Mouse (Mus musculus): ENCODE measurements around the gene Actg2. TPM values are rescaled to one million over a fixed set of nuclear protein-coding genes. Genes with fewer than 3 reads are reported as not detected.

The Actg2 gene
- polyA plus RNA-seq, 1 experiment from 2014 or later: 9.5 TPM

- H3K9ac ChIP-seq: no peak overlapping the region
- H3K36me3 ChIP-seq: peaks cover 27% of the 10 kb centered on the region
- H3K4me1 ChIP-seq: peaks cover 18% of the 10 kb centered on the region
- peak overlapping the region; percentile 59 for H3K27ac ChIP-seq
- H3K4me2 ChIP-seq: no peak overlapping the region
- no peak overlapping the region for H3K4me3 ChIP-seq
- no peaks in the 10 kb centered on the region for H3K9me3 ChIP-seq
- peak; percentile 52; the same call in 1 of the 2 replicates for ATAC-seq (ENCODE audit: insufficient number of reproducible peaks, low FRiP score, low TSS enrichment, low read depth)
- H3K27me3 ChIP-seq: no peaks in the 10 kb centered on the region
- 78% methylated on average over 9 of the region's 9 CpGs for WGBS
Observed at GRCm38 (mm10) chr6:83496009-83496752, 39.9 kb downstream of the Actg2 start.

DNA sequence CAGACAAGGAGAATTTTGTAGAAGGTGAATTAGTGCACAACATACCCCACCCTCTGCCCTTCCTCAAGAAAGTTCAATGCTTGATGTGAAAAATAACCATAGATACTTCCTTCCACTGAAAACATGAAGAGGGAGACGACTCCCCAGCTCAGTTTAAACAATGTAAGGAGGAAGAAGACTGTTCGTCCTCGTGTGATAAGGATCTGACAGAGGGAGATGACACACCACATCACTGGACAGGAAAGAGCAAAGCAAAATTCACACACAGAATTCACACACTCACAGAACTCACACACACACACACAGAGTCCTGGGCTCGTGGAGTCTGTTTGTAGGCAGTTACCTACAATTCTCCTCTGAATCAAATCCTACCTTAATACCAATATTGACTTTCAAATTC, 45.4 kb downstream of the Actg2 start:
- Histone ChIP-seq H3K4me2 (no peak overlapping the region), H3K36me3 (peaks cover 66% of the 10 kb centered on the region), H3K9ac (no peak overlapping the region), H3K4me1 (no peaks in the 10 kb centered on the region; the same call in 1 of the 2 replicates), H3K27ac (no peak overlapping the region), H3K27me3 (no peaks in the 10 kb centered on the region), H3K9me3 (no peaks in the 10 kb centered on the region), H3K4me3 (no peak overlapping the region)
- ATAC-seq (ENCODE audit: insufficient number of reproducible peaks, low FRiP score, low TSS enrichment, low read depth): no peak
- 67% methylated on average over 4 of the region's 4 CpGs for WGBS

- no peak overlapping the region for H3K9ac ChIP-seq
- peaks cover 71% of the 10 kb centered on the region for H3K36me3 ChIP-seq
- WGBS: 56% methylated on average over 5 of the region's 5 CpGs
- H3K9me3 ChIP-seq: no peaks in the 10 kb centered on the region
- H3K4me1 ChIP-seq: no peaks in the 10 kb centered on the region; the same call in 1 of the 2 replicates
- H3K4me3 ChIP-seq: no peak overlapping the region
- peak overlapping the region; percentile 40; the same call in 1 of the 2 replicates for H3K27ac ChIP-seq
- H3K27me3 ChIP-seq: no peaks in the 10 kb centered on the region
- no peak for ATAC-seq (ENCODE audit: insufficient number of reproducible peaks, low FRiP score, low TSS enrichment, low read depth)
- no peak overlapping the region for H3K4me2 ChIP-seq
Observed at GRCm38 (mm10) chr6:83488200-83488599, 47.9 kb downstream of the Actg2 start.

DNA sequence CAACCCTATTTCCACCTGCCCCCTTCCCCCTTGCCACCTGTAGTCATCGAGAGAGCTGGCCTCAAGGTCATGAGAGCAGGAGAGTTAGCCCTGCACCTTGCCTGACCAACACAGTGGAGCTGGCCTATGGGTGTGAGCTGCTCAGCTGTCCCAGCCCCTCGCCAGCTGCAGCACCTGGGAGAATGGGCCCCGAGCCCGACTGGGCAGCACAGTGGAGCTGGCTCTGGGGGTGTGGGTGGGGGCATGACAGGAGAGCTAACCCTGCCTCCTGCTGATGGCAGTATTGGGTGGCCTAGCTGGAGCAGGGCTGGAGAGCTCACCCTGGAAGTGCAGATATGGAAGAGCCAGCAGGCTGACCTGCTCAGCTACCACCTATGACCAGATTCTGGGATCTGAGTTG, 48.8 kb downstream of the Actg2 start:
- H3K4me2 ChIP-seq: no peak overlapping the region
- 82% methylated on average over 4 of the region's 4 CpGs for WGBS
- no peak overlapping the region for H3K4me3 ChIP-seq
- no peaks in the 10 kb centered on the region; the same call in 1 of the 2 replicates for H3K4me1 ChIP-seq
- H3K27ac ChIP-seq: no peak overlapping the region
- no peaks in the 10 kb centered on the region for H3K9me3 ChIP-seq
- ATAC-seq (ENCODE audit: insufficient number of reproducible peaks, low FRiP score, low TSS enrichment, low read depth): no peak
- no peaks in the 10 kb centered on the region for H3K27me3 ChIP-seq
- peaks cover 74% of the 10 kb centered on the region for H3K36me3 ChIP-seq
- no peak overlapping the region for H3K9ac ChIP-seq

- peaks cover 86% of the 10 kb centered on the region for H3K36me3 ChIP-seq
- no peak for ATAC-seq (ENCODE audit: insufficient number of reproducible peaks, low FRiP score, low TSS enrichment, low read depth)
- no peaks in the 10 kb centered on the region for H3K27me3 ChIP-seq
- H3K27ac ChIP-seq: no peak overlapping the region
- H3K9me3 ChIP-seq: no peaks in the 10 kb centered on the region
- no peaks in the 10 kb centered on the region; the same call in 1 of the 2 replicates for H3K4me1 ChIP-seq
- no peak overlapping the region for H3K4me3 ChIP-seq
- H3K9ac ChIP-seq: no peak overlapping the region
- no peak overlapping the region for H3K4me2 ChIP-seq
- 63% methylated on average over 4 of the region's 4 CpGs for WGBS
Observed at GRCm38 (mm10) chr6:83485854-83486253, 50.2 kb downstream of the Actg2 start.

DNA sequence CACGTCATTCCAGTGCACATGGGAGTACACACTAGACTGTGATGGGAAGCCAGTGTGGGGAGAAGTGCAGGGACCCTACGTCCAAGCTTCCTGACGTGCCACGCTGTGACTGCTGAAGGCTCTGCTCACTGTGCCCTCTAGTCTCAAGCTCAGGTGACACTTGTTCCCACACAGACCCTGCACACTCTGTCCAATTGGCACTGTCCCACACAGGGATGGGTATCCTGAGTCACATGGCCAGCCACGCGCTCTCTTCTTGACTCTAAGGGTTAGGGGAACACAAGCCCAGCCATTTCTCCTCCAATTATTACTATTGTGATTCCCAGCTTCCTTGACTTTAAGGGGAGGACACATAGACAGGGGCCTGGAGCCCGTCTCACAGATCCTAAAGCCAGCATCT, 52.3 kb downstream of the Actg2 start:
- Histone ChIP-seq H3K4me1 (no peaks in the 10 kb centered on the region; the same call in 1 of the 2 replicates), H3K9ac (no peak overlapping the region), H3K4me3 (no peak overlapping the region), H3K36me3 (peaks cover 91% of the 10 kb centered on the region), H3K27me3 (no peaks in the 10 kb centered on the region), H3K4me2 (no peak overlapping the region), H3K27ac (no peak overlapping the region), H3K9me3 (no peaks in the 10 kb centered on the region)
- 95% methylated on average over 7 of the region's 7 CpGs for WGBS
- no peak for ATAC-seq (ENCODE audit: insufficient number of reproducible peaks, low FRiP score, low TSS enrichment, low read depth)

DNA sequence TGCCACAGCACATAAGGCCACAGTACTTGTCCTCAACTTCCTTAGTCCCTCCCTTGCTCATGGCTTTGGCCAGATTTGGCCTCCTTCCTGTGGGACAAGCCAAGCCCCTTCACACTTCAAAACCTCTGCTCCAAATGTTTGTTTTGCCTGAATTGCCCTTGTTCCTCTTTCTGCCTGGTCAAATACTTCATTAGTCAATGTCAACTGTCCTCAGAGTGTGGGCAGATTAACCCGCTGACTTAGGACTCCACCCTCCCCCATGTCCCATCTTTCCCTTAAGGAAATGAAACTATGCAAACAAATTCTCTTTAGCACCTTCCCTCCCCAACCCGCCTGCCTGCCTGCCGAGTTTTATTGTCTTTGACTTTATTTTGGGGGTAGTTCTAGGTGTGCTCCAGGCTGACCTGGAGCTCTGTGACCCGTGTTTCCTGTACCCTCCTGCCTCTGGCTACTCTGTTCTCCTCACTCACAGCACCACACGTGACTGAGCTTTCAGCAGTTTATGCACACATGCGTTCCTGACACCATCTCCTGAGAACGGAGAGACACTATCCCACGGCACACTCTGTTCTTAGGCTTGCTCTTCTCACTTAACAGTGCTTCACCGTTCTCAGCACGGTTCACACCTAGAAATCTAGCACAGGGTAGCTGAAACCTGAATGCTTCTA, 53.5 kb downstream of the Actg2 start:
- WGBS: 57% methylated on average over 10 of the region's 10 CpGs
- H3K4me3 ChIP-seq: no peak overlapping the region
- H3K27me3 ChIP-seq: no peaks in the 10 kb centered on the region
- H3K36me3 ChIP-seq: peaks cover 85% of the 10 kb centered on the region
- no peak overlapping the region for H3K9ac ChIP-seq
- H3K27ac ChIP-seq: no peak overlapping the region
- no peak for ATAC-seq (ENCODE audit: insufficient number of reproducible peaks, low FRiP score, low TSS enrichment, low read depth)
- H3K4me1 ChIP-seq: no peaks in the 10 kb centered on the region; the same call in 1 of the 2 replicates
- H3K9me3 ChIP-seq: no peaks in the 10 kb centered on the region
- H3K4me2 ChIP-seq: no peak overlapping the region

GRCm38 (mm10) chr6:83480019-83480655, 55.9 kb downstream of the Actg2 start:
- no peak overlapping the region for H3K9ac ChIP-seq
- no peaks in the 10 kb centered on the region for H3K27me3 ChIP-seq
- ATAC-seq (ENCODE audit: insufficient number of reproducible peaks, low FRiP score, low TSS enrichment, low read depth): no peak
- no peaks in the 10 kb centered on the region for H3K4me1 ChIP-seq
- no peak overlapping the region for H3K4me3 ChIP-seq
- no peaks in the 10 kb centered on the region for H3K9me3 ChIP-seq
- WGBS: 81% methylated on average over 6 of the region's 6 CpGs
- peaks cover 67% of the 10 kb centered on the region for H3K36me3 ChIP-seq
- H3K27ac ChIP-seq: no peak overlapping the region
- no peak overlapping the region for H3K4me2 ChIP-seq

- no peak overlapping the region for H3K9ac ChIP-seq
- no peak overlapping the region for H3K4me2 ChIP-seq
- ATAC-seq (ENCODE audit: insufficient number of reproducible peaks, low FRiP score, low TSS enrichment, low read depth): no peak
- peaks cover 58% of the 10 kb centered on the region for H3K36me3 ChIP-seq
- H3K27ac ChIP-seq: no peak overlapping the region
- WGBS: 75% methylated on average over 2 of the region's 2 CpGs
- H3K4me1 ChIP-seq: no peaks in the 10 kb centered on the region
- no peaks in the 10 kb centered on the region for H3K9me3 ChIP-seq
- no peak overlapping the region for H3K4me3 ChIP-seq
- no peaks in the 10 kb centered on the region for H3K27me3 ChIP-seq
Observed at GRCm38 (mm10) chr6:83479193-83479592, 56.9 kb downstream of the Actg2 start.

DNA sequence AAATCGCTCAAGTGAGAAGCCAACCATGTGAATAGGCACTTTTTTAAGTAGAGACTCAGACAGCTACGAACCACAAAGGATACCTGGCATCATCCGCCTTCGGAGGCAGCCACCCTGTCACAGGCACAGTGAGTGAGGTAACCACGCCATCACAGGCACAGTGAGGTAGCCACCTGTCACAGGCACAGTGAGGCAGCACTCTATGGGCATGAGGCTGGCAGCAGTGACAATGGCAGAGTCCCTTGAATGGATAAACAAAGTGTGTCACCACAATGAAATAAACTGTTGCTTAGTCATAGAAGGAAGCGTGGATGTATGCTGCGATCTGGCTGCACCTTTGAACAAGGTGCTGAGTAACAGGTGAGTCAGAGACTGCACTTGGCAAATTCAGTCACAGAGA, 57.4 kb downstream of the Actg2 start:
- no peaks in the 10 kb centered on the region for H3K9me3 ChIP-seq
- H3K27ac ChIP-seq: no peak overlapping the region
- H3K36me3 ChIP-seq: peaks cover 52% of the 10 kb centered on the region
- no peak overlapping the region for H3K9ac ChIP-seq
- H3K4me2 ChIP-seq: no peak overlapping the region
- no peaks in the 10 kb centered on the region for H3K4me1 ChIP-seq
- 90% methylated on average over 7 of the region's 7 CpGs for WGBS
- ATAC-seq (ENCODE audit: insufficient number of reproducible peaks, low FRiP score, low TSS enrichment, low read depth): no peak
- H3K4me3 ChIP-seq: no peak overlapping the region
- H3K27me3 ChIP-seq: no peaks in the 10 kb centered on the region

- Histone ChIP-seq H3K4me1 (no peaks in the 10 kb centered on the region), H3K27ac (no peak overlapping the region), H3K9ac (no peak overlapping the region), H3K4me3 (no peak overlapping the region), H3K9me3 (no peaks in the 10 kb centered on the region), H3K36me3 (peaks cover 51% of the 10 kb centered on the region), H3K27me3 (no peaks in the 10 kb centered on the region), H3K4me2 (no peak overlapping the region)
- ATAC-seq (ENCODE audit: insufficient number of reproducible peaks, low FRiP score, low TSS enrichment, low read depth): no peak
- 67% methylated on average over 4 of the region's 4 CpGs for WGBS
Observed at GRCm38 (mm10) chr6:83478217-83478616, 57.8 kb downstream of the Actg2 start.

GRCm38 (mm10) chr6:83475431-83475830, 60.6 kb downstream of the Actg2 start:
- H3K27ac ChIP-seq: no peak overlapping the region
- H3K27me3 ChIP-seq: no peaks in the 10 kb centered on the region
- no peaks in the 10 kb centered on the region for H3K9me3 ChIP-seq
- no peak overlapping the region for H3K4me3 ChIP-seq
- no peak overlapping the region for H3K9ac ChIP-seq
- peaks cover 26% of the 10 kb centered on the region for H3K36me3 ChIP-seq
- no peak for ATAC-seq (ENCODE audit: insufficient number of reproducible peaks, low FRiP score, low TSS enrichment, low read depth)
- no peak overlapping the region for H3K4me2 ChIP-seq
- H3K4me1 ChIP-seq: no peaks in the 10 kb centered on the region
- WGBS: 81% methylated on average over 7 of the region's 7 CpGs

Measured in limb, embryonic 15.5 days (tissue).